Mouse (Mus musculus): ENCODE measurements at regions not wholly inside any gene's neighbourhood (a gene's known extent, or its start where the extent isn't known, plus 50 kb on each side); places are given as distances from the start of the nearest gene placed in this dataset.

GRCm38 (mm10) chr2:75240976-75241375, 415.4 kb downstream of the Mtx2 start:
- TF ChIP-seq EP300 (optimal IDR thresholded peaks at IDR 0.05) (no peak), CTCF (IDR thresholded peaks at IDR 0.05; ENCODE audit: low read depth) (no peak)

Measured in stomach, postnatal 0 days (tissue).